9 mouse cellular contexts compared by ENCODE assay signal in genomic region chr10:93261132-93261980, GRCm38 (mm10). TPM values are rescaled to one million over a fixed set of nuclear protein-coding genes. Genes with fewer than 3 reads are reported as not detected.
A peak's percentile ranks its signal among the peaks of the same experiment; 100 is the strongest.
DNase-seq lines count a peak whose midpoint lies in the region; ATAC-seq lines count a peak whose summit lies in the region.
"Had no signal": no experiment of that assay in that cellular context is flagged by ENCODE, and none has a peak within 500 bp of the region (broad histone marks: within the 10 kb centered on the region; RNA-seq: fewer than 3 reads in every experiment).

No protein-coding gene starts in this region.

- no peaks in the 10 kb centered on the region for H3K27me3 ChIP-seq in forebrain, embryonic 12.5 days
- H3K27me3 ChIP-seq in hindbrain, embryonic 16.5 days (replicated peaks; ENCODE audit: control insufficient read depth, insufficient read depth, low read length): no peaks in the 10 kb centered on the region
- H3K27me3 ChIP-seq in liver, embryonic 15.5 days: no peaks in the 10 kb centered on the region
- H3K27me3 ChIP-seq in neural tube, embryonic 14.5 days (ENCODE audit: control insufficient read depth, insufficient read depth, low read length): no peaks in the 10 kb centered on the region
- H3K27me3 ChIP-seq: CH12.LX had no signal

- no peaks in the 10 kb centered on the region for H3K9me3 ChIP-seq in forebrain, embryonic 12.5 days
- H3K9me3 ChIP-seq in hindbrain, embryonic 16.5 days (ENCODE audit: control insufficient read depth, low read length): no peaks in the 10 kb centered on the region
- no peaks in the 10 kb centered on the region for H3K9me3 ChIP-seq in liver, embryonic 15.5 days (replicated peaks)
- no peaks in the 10 kb centered on the region for H3K9me3 ChIP-seq in neural tube, embryonic 14.5 days (ENCODE audit: control insufficient read depth, low read length)

- H3K36me3 ChIP-seq in forebrain, embryonic 12.5 days (replicated peaks): no peaks in the 10 kb centered on the region
- no peaks in the 10 kb centered on the region for H3K36me3 ChIP-seq in hindbrain, embryonic 16.5 days (ENCODE audit: control insufficient read depth, insufficient read depth, low read length)
- H3K36me3 ChIP-seq in liver, embryonic 15.5 days (replicated peaks): no peaks in the 10 kb centered on the region
- no peaks in the 10 kb centered on the region for H3K36me3 ChIP-seq in neural tube, embryonic 14.5 days (ENCODE audit: control insufficient read depth, insufficient read depth, low read length)

- H3K27ac ChIP-seq in forebrain, embryonic 12.5 days: peak overlapping the region; percentile 48
- H3K27ac ChIP-seq in hindbrain, embryonic 16.5 days (ENCODE audit: low read depth, low read length): peak overlapping the region; percentile 74
- H3K27ac ChIP-seq in liver, embryonic 15.5 days (replicated peaks): no peak overlapping the region
- H3K27ac ChIP-seq in neural tube, embryonic 14.5 days (ENCODE audit: low read depth, low read length): peak overlapping the region; percentile 64

- 24% methylated on average over 16 of the region's 16 CpGs for WGBS in forebrain, embryonic 12.5 days
- WGBS in hindbrain, embryonic 16.5 days: 22% methylated on average over 16 of the region's 16 CpGs
- 24% methylated on average over 16 of the region's 16 CpGs for WGBS in liver, embryonic 15.5 days (ENCODE audit: insufficient replicate concordance)
- WGBS in neural tube, embryonic 14.5 days: 31% methylated on average over 16 of the region's 16 CpGs

- ATAC-seq in frontal cortex, adult (ENCODE audit: low TSS enrichment): peak; percentile 48
- ATAC-seq in forebrain, embryonic 12.5 days (ENCODE audit: low FRiP score): peak; percentile 44; the same call in 1 of the 2 replicates
- peak; percentile 75 for ATAC-seq in hindbrain, embryonic 16.5 days
- ATAC-seq in liver, embryonic 15.5 days (ENCODE audit: insufficient read depth): peak; percentile 45; the same call in 1 of the 2 replicates
- peak; percentile 39; the same call in 1 of the 2 replicates for ATAC-seq in neural tube, embryonic 14.5 days (ENCODE audit: low read depth)

- H3K4me1 ChIP-seq in forebrain, embryonic 12.5 days: peaks cover 52% of the 10 kb centered on the region
- H3K4me1 ChIP-seq in hindbrain, embryonic 16.5 days (ENCODE audit: control insufficient read depth, insufficient read depth, low read depth, low read length): peaks cover 33% of the 10 kb centered on the region
- H3K4me1 ChIP-seq in liver, embryonic 15.5 days (replicated peaks): peaks cover 13% of the 10 kb centered on the region
- peaks cover 21% of the 10 kb centered on the region for H3K4me1 ChIP-seq in neural tube, embryonic 14.5 days (ENCODE audit: control insufficient read depth, insufficient read depth, low read length)

- no peak for DNase-seq in frontal cortex, postnatal 25 days (ENCODE audit: low spot score in 2 of 2)
- peak; percentile 35 for DNase-seq in ZHBTc4 (ENCODE audit: low read depth, low spot score)
- no peak for DNase-seq in frontal cortex, adult 2 months (ENCODE audit: extremely low spot score in 1 of 2, low spot score in 1 of 2)

- H3K4me3 ChIP-seq in forebrain, embryonic 12.5 days (replicated peaks): peak overlapping the region; percentile 7; the same call in 1 of the 2 replicates
- H3K4me3 ChIP-seq in hindbrain, embryonic 16.5 days (ENCODE audit: low read length): peak overlapping the region; percentile 8; the same call in 1 of the 2 replicates
- no peak overlapping the region for H3K4me3 ChIP-seq in liver, embryonic 15.5 days (replicated peaks)
- H3K4me3 ChIP-seq in neural tube, embryonic 14.5 days (ENCODE audit: low read depth, low read length): no peak overlapping the region

- peak overlapping the region; percentile 38 for H3K4me2 ChIP-seq in forebrain, embryonic 12.5 days
- peak overlapping the region; percentile 44 for H3K4me2 ChIP-seq in hindbrain, embryonic 16.5 days (ENCODE audit: low read length)
- peak overlapping the region; percentile 8; the same call in 1 of the 2 replicates for H3K4me2 ChIP-seq in liver, embryonic 15.5 days
- H3K4me2 ChIP-seq in neural tube, embryonic 14.5 days (ENCODE audit: low read depth, low read length): peak overlapping the region; percentile 24; the same call in 1 of the 2 replicates

- H3K9ac ChIP-seq in forebrain, embryonic 12.5 days: peak overlapping the region; percentile 29; the same call in 1 of the 2 replicates
- H3K9ac ChIP-seq in hindbrain, embryonic 16.5 days (ENCODE audit: low read depth, low read length): no peak overlapping the region; the same call in 1 of the 2 replicates
- no peak overlapping the region for H3K9ac ChIP-seq in liver, embryonic 15.5 days
- no peak overlapping the region for H3K9ac ChIP-seq in neural tube, embryonic 14.5 days (replicated peaks; ENCODE audit: low read depth, low read length)

RNA-seq across cellular contexts. Expression of gene Elk3, which starts 49.6 kb away (rescaled TPM):
- 11.5 and 12.6 TPM in 2 replicates for polyA plus RNA-seq in forebrain, embryonic 12.5 days (2016; fragmentation: Nextera tagmentation; extraction: Ambion mirVana)
- 4.1 and 8.8 TPM in 2 replicates for polyA plus RNA-seq in hindbrain, embryonic 16.5 days (2015; fragmentation: Nextera tagmentation; extraction: Ambion mirVana)
- 4.3 and 5.1 TPM in 2 replicates for polyA plus RNA-seq in liver, embryonic 15.5 days (2015; fragmentation: Nextera tagmentation; extraction: Ambion mirVana)
- polyA plus RNA-seq in neural tube, embryonic 14.5 days (2014; fragmentation: Nextera tagmentation; extraction: Ambion mirVana): 5.7 and 10.8 TPM in 2 replicates
- polyA plus RNA-seq in frontal cortex, adult 2 months (2012; rRNA removed): 8.0 and 8.4 TPM in 2 replicates

Comparison
In these comparisons a context has a peak if more than half of its experiments do, and no peak if none do; other contexts are left out.
1. H3K4me3 ChIP-seq: peak in forebrain, embryonic 12.5 days (single experiment) and hindbrain, embryonic 16.5 days (single experiment); none in liver, embryonic 15.5 days (single experiment) and neural tube, embryonic 14.5 days (single experiment).
2. Peak in every context shown above with its lines, with median percentiles within 50 percentile points of each other: ATAC-seq and H3K4me2 ChIP-seq.